Mouse (Mus musculus): ENCODE data around the gene Gucy2c. TPM values are rescaled to one million over a fixed set of nuclear protein-coding genes. Genes with fewer than 3 reads are reported as not detected.

The Gucy2c gene
- polyA plus RNA-seq, 1 experiment from 2014 or later, result 78.4 TPM

DNA sequence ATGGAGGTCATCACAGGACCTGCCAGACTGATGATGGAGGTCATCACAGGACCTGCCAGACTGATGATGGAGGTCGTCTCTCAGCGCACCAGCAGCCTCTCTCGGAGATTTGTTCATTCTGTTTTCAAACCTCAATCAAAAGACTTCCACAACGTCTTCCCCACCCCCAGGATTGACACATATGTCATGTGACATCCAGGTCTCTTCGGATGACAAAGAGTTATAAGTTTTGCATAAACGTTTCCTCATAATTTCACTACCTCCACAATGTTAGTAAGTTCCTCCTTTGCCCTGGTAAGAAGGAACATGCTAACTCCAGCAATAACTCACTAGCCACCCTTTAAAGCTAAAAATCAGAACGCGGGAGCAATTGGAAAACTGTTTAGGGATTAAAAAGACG is 122.3 kb downstream of the Gucy2c start:
- no peak for ATAC-seq
- 88% methylated on average over 9 of the region's 9 CpGs for WGBS
- 0 out of 2 replicates have a peak, but pooled peaks cover 4% of the 10 kb centered on the region for H3K27me3 ChIP-seq (replicated peaks; ENCODE audit: control insufficient read depth, insufficient read depth, low read length)
- H3K36me3 ChIP-seq (ENCODE audit: control insufficient read depth, insufficient read depth), result no peaks in the 10 kb centered on the region
- no peak overlapping the region for H3K4me2 ChIP-seq (replicated peaks; ENCODE audit: low read depth)
- no peak for TF ChIP-seq CTCF (IDR thresholded peaks at IDR 0.05; ENCODE audit: low read depth)
- H3K9ac ChIP-seq (ENCODE audit: low read depth, low read length), result no peak overlapping the region
- no peak overlapping the region for H3K27ac ChIP-seq (ENCODE audit: low read depth, low read length)
- peaks cover 4% of the 10 kb centered on the region; the same call in 1 of the 2 replicates for H3K4me1 ChIP-seq (replicated peaks; ENCODE audit: control insufficient read depth, insufficient read depth, low read length)
- no peak overlapping the region for H3K4me3 ChIP-seq (ENCODE audit: low read depth, low read length)
- H3K9me3 ChIP-seq (ENCODE audit: control insufficient read depth), result no peaks in the 10 kb centered on the region

DNA sequence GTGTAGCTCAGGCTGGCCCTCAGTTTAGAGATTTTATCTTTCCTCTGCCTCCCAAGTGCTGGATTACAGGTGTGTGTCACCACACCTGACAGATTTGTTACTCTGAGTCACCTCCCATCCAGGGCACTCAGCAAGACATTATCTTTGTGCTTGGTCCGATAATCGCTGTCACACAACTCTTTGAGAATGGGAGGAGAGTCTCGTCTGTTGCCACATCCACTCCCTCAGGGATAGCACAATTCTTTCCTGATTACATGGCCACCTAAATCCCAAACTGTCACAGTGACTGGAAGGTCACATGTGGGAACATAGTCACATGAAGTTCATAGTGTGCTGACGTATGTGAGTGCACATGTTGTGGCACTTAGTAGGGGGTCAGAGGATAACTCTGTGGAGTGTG is 123.3 kb downstream of the Gucy2c start:
- TF ChIP-seq CTCF (IDR thresholded peaks at IDR 0.05; ENCODE audit: low read depth), result no peak
- WGBS, result 48% methylated on average over 4 of the region's 4 CpGs
- peak; percentile 42; the same call in 1 of the 2 replicates for ATAC-seq
- Histone ChIP-seq H3K27me3 (replicated peaks; ENCODE audit: control insufficient read depth, insufficient read depth, low read length) (0 out of 2 replicates have a peak, but pooled peaks cover 4% of the 10 kb centered on the region), H3K9me3 (ENCODE audit: control insufficient read depth) (no peaks in the 10 kb centered on the region), H3K9ac (ENCODE audit: low read depth, low read length) (no peak overlapping the region), H3K4me2 (replicated peaks; ENCODE audit: low read depth) (no peak overlapping the region), H3K4me3 (ENCODE audit: low read depth, low read length) (no peak overlapping the region), H3K36me3 (ENCODE audit: control insufficient read depth, insufficient read depth) (no peaks in the 10 kb centered on the region), H3K4me1 (replicated peaks; ENCODE audit: control insufficient read depth, insufficient read depth, low read length) (peaks cover 4% of the 10 kb centered on the region; the same call in 1 of the 2 replicates), H3K27ac (ENCODE audit: low read depth, low read length) (no peak overlapping the region)

DNA sequence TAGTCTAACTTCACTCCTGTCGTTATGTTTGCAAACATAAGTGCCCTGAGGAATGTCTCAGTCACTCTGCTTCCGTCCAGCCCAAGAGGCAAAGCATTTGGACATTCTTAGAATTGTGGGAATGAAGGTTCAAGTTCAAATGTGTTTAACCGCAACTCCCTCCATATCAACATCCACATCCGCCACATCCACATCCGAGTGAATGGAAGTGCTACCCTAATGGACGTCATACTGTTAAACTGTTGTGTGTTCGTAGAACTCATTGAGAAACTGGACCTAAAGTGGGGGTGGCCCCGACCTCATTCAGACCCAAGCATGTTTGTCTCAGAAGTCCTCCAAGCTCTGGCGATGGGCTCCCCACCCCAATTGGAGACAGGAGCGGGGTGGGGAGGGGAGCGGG is 125.8 kb downstream of the Gucy2c start:
- Histone ChIP-seq H3K4me2 (replicated peaks; ENCODE audit: low read depth) (peak overlapping the region; percentile 4; the same call in 1 of the 2 replicates), H3K27me3 (replicated peaks; ENCODE audit: control insufficient read depth, insufficient read depth, low read length) (no peaks in the 10 kb centered on the region), H3K36me3 (ENCODE audit: control insufficient read depth, insufficient read depth) (no peaks in the 10 kb centered on the region; the same call in 1 of the 2 replicates), H3K27ac (ENCODE audit: low read depth, low read length) (no peak overlapping the region), H3K4me3 (ENCODE audit: low read depth, low read length) (no peak overlapping the region), H3K9ac (ENCODE audit: low read depth, low read length) (no peak overlapping the region), H3K4me1 (replicated peaks; ENCODE audit: control insufficient read depth, insufficient read depth, low read length) (no peaks in the 10 kb centered on the region; the same call in 1 of the 2 replicates), H3K9me3 (ENCODE audit: control insufficient read depth) (no peaks in the 10 kb centered on the region)
- no peak for ATAC-seq
- WGBS, result 66% methylated on average over 11 of the region's 11 CpGs
- no peak for TF ChIP-seq CTCF (IDR thresholded peaks at IDR 0.05; ENCODE audit: low read depth)

DNA sequence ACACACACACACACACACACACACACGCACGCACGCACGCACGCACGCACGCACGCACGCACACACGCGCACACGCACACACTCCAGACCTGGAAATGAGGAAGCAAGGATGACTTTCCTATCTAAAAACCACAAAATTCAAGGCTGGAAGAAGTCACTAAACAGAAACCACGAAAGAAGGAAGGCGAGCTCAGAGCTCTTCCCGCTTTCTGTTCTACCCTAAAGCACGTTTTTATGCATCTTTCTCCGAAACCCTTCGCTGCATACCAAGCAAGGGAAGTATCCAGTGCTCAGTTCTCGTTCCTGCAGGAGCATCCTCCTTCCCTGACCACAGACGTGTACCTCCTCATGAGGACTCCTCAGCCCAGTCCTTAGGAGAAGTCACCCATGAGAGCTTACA is 127.1 kb downstream of the Gucy2c start:
- Histone ChIP-seq H3K4me3 (ENCODE audit: low read depth, low read length) (no peak overlapping the region), H3K4me2 (replicated peaks; ENCODE audit: low read depth) (no peak overlapping the region), H3K4me1 (replicated peaks; ENCODE audit: control insufficient read depth, insufficient read depth, low read length) (no peaks in the 10 kb centered on the region; the same call in 1 of the 2 replicates), H3K27ac (ENCODE audit: low read depth, low read length) (no peak overlapping the region), H3K36me3 (ENCODE audit: control insufficient read depth, insufficient read depth) (no peaks in the 10 kb centered on the region; the same call in 1 of the 2 replicates), H3K27me3 (replicated peaks; ENCODE audit: control insufficient read depth, insufficient read depth, low read length) (no peaks in the 10 kb centered on the region), H3K9me3 (ENCODE audit: control insufficient read depth) (no peaks in the 10 kb centered on the region), H3K9ac (ENCODE audit: low read depth, low read length) (no peak overlapping the region)
- ATAC-seq, result no peak
- 81% methylated on average over 20 of the region's 20 CpGs for WGBS
- no peak for TF ChIP-seq CTCF (IDR thresholded peaks at IDR 0.05; ENCODE audit: low read depth)

DNA sequence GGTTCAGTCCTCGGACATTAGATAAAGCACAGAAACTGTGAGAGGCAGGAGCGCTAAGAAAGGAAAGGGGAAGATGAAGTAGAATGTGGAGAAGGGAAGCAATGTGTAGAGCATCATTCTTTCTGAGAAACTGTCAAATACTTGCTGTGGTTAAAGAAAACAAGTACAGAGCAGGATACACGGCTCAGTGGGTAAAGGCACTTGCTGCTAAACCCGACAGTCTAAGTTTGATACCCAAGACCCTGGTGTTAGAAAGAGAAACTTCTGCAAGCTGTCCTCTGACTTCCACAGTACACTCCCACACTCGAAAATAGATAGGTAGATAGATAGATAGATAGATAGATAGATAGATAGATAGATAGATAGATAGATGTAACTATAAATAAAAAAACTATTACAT is 128.2 kb downstream of the Gucy2c start:
- Histone ChIP-seq H3K27me3 (replicated peaks; ENCODE audit: control insufficient read depth, insufficient read depth, low read length) (no peaks in the 10 kb centered on the region), H3K4me1 (replicated peaks; ENCODE audit: control insufficient read depth, insufficient read depth, low read length) (no peaks in the 10 kb centered on the region; the same call in 1 of the 2 replicates), H3K4me2 (replicated peaks; ENCODE audit: low read depth) (no peak overlapping the region), H3K9me3 (ENCODE audit: control insufficient read depth) (no peaks in the 10 kb centered on the region), H3K9ac (ENCODE audit: low read depth, low read length) (no peak overlapping the region), H3K4me3 (ENCODE audit: low read depth, low read length) (no peak overlapping the region), H3K36me3 (ENCODE audit: control insufficient read depth, insufficient read depth) (no peaks in the 10 kb centered on the region; the same call in 1 of the 2 replicates), H3K27ac (ENCODE audit: low read depth, low read length) (no peak overlapping the region)
- WGBS, result 68% methylated on average over 5 of the region's 5 CpGs
- ATAC-seq, result no peak
- no peak for TF ChIP-seq CTCF (IDR thresholded peaks at IDR 0.05; ENCODE audit: low read depth)

DNA sequence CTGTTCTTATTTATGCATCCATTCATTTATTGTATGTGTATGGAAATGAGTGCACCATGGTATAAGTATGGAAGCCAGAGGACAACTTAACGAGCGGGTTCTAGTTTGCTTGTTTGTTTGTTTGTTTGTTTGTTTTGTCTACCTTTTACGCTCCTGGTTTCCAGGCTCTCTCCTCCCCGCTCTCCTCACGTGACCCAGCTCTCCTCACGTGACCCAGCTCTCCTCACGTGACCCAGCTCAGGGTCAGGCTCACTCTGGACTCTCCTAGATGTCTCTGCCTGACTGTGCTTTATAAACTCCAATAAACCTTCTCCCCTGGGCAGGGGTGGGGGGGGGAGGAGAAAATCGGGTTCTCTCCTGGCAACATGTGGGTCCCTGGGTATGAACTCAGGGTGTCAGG is 130.9 kb downstream of the Gucy2c start:
- H3K9me3 ChIP-seq (ENCODE audit: control insufficient read depth), result no peaks in the 10 kb centered on the region
- H3K27ac ChIP-seq (ENCODE audit: low read depth, low read length), result no peak overlapping the region
- no peak overlapping the region for H3K4me2 ChIP-seq (replicated peaks; ENCODE audit: low read depth)
- no peaks in the 10 kb centered on the region for H3K27me3 ChIP-seq (replicated peaks; ENCODE audit: control insufficient read depth, insufficient read depth, low read length)
- no peak for ATAC-seq
- no peak overlapping the region for H3K9ac ChIP-seq (ENCODE audit: low read depth, low read length)
- 91% methylated on average over 8 of the region's 8 CpGs for WGBS
- no peaks in the 10 kb centered on the region; the same call in 1 of the 2 replicates for H3K4me1 ChIP-seq (replicated peaks; ENCODE audit: control insufficient read depth, insufficient read depth, low read length)
- no peak overlapping the region for H3K4me3 ChIP-seq (ENCODE audit: low read depth, low read length)
- H3K36me3 ChIP-seq (ENCODE audit: control insufficient read depth, insufficient read depth), result no peaks in the 10 kb centered on the region; the same call in 1 of the 2 replicates
- TF ChIP-seq CTCF (IDR thresholded peaks at IDR 0.05; ENCODE audit: low read depth), result no peak

All from intestine, postnatal 0 days (tissue).